Mouse (Mus musculus) stomach, embryonic 14.5 days (tissue): ENCODE measurements around the gene Fktn. TPM values are rescaled to one million over a fixed set of nuclear protein-coding genes. Genes with fewer than 3 reads are reported as not detected.
"Not testable (repeated sequence)": the region's sequence is repeated elsewhere in the genome, so short reads cannot be mapped to it uniquely, and the experiment has no call there.

Source experiments
- ATAC-seq: fragments of 200-750 bp; cut with Nextera tagmentation; 2 replicates; pipeline ENCODE4 v1.8.0; 2017; ENCODE audit warnings: low read depth, moderate TSS enrichment; ENCODE audit not compliant: insufficient number of reproducible peaks, insufficient read depth, low FRiP score
- H3K27ac ChIP-seq: fragments of 300-500 bp; sonication (generic); 2 replicates; pipeline ENCODE4 v1.5.1; 2014; ENCODE audit warnings: mild to moderate bottlenecking, low read length, moderate library complexity, mixed read lengths
- H3K27me3 ChIP-seq: fragments of 300-500 bp; sonication (generic); 2 replicates; pipeline ENCODE4 v1.6.1; 2014; ENCODE audit warnings: low read length, control low read depth, mixed read lengths; ENCODE audit not compliant: control insufficient read depth, insufficient read depth
- H3K36me3 ChIP-seq: fragments of 300-500 bp; sonication (generic); 2 replicates; pipeline ENCODE4 v1.6.1; 2014; ENCODE audit warnings: mild to moderate bottlenecking, control low read depth, low read length, moderate library complexity, mixed read lengths; ENCODE audit not compliant: control insufficient read depth, insufficient read depth
- H3K4me1 ChIP-seq: fragments of 300-500 bp; sonication (generic); 2 replicates; pipeline ENCODE4 v1.6.1; 2014; ENCODE audit warnings: low read length, control low read depth, mixed read lengths; ENCODE audit not compliant: control insufficient read depth, insufficient read depth
- H3K4me2 ChIP-seq: fragments of 300-500 bp; sonication (generic); replicated peaks from 2 replicates; pipeline ENCODE4 v1.6.1; 2014; ENCODE audit warnings: low read depth, low read length, control low read depth
- H3K4me3 ChIP-seq: fragments of 300-500 bp; sonication (generic); 2 replicates; pipeline ENCODE4 v1.5.1; 2014; ENCODE audit warnings: low read depth, low read length, control low read depth
- H3K9ac ChIP-seq: fragments of 300-500 bp; sonication (generic); replicated peaks from 2 replicates; pipeline ENCODE4 v1.6.1; 2014; ENCODE audit warnings: low read depth, mild to moderate bottlenecking, control low read depth, low read length, moderate library complexity, mixed read lengths
- H3K9me3 ChIP-seq: fragments of 300-500 bp; sonication (generic); 2 replicates; pipeline ENCODE4 v1.6.1; 2016; ENCODE audit warnings: low read depth, low read length, control low read depth; ENCODE audit not compliant: control insufficient read depth
- WGBS: fragments of 180-500 bp; shearing (Covaris S2); extraction: QIAGEN DNeasy Blood & Tissue Kit; methylation state at CpG from one replicate; pipeline ENCODE4 v1.1.7; 2014; 5-methylcytosine and 5-hydroxymethylcytosine counted together
- polyA plus RNA-seq: library from polyadenylated mRNA; unstranded; fragments of >200 nt; fragmentation: Nextera tagmentation; extraction: Ambion mirVana; gene quantifications from 2 replicates; pipeline ENCODE4 v1.2.1, GENCODE M21; 2014

Gene Fktn
- 18.0 and 19.7 TPM in 2 replicates for polyA plus RNA-seq

DNA sequence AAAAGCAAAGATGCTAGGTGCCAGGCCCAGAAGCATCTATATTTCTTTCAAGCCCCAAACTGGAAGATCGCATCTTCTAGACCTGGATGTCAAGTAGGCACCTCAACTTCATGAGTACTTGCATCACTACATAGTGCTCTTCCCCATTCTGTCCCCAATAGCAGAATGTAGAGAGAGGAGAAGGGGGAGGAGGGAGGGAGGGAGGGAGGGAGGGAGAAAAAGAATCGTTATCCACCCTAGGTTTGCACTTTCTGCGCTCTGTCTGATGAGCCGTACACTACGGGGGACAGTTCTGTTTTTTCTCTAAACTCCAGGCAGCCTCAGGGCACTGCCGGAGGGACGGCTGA is at the start of gene Fktn:
Fktn (plus strand) TSS at position 295 of the 347 bp plus-strand sequence.
- Histone ChIP-seq H3K4me2 (peak within 1 kb of the TSS; percentile 87), H3K9me3 (no peaks in the 10 kb centered on the region), H3K27me3 (no peaks in the 10 kb centered on the region), H3K4me1 (no peaks in the 10 kb centered on the region), H3K36me3 (no peaks in the 10 kb centered on the region), H3K9ac (peak within 1 kb of the TSS; percentile 80), H3K4me3 (peak within 1 kb of the TSS; percentile 84), H3K27ac (peak within 1 kb of the TSS; percentile 52; the same call in 1 of the 2 replicates)
- no peak; the same call in 1 of the 2 replicates for ATAC-seq
- WGBS: 14% methylated on average over 7 of the region's 7 CpGs

DNA sequence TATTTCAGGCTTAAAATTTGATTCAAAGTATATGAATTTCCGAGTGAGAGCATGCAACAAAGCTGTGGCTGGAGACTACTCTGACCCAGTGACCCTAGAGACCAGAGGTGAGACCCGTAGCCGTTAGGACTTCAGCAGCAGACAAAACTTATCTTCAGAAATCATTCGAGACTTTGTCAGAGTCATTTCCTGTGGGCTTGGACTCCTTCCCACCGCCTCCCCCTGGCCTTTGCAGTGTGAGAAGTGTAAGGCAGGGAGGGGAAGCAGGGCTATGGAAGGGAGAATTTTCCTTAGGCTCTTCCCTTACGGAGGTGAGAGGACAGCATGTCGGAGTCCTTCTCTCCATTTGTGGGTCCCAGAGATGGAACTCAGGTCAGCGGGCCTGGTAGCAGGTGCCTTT is 31.7 kb upstream of the Fktn start:
- ATAC-seq: no peak
- H3K4me1 ChIP-seq: no peaks in the 10 kb centered on the region
- H3K9me3 ChIP-seq: no peaks in the 10 kb centered on the region
- H3K9ac ChIP-seq: no peak overlapping the region
- no peak overlapping the region for H3K27ac ChIP-seq
- H3K4me2 ChIP-seq: no peak overlapping the region
- 76% methylated on average over 8 of the region's 8 CpGs for WGBS
- no peak overlapping the region for H3K4me3 ChIP-seq
- peaks cover 3% of the 10 kb centered on the region; the same call in 1 of the 2 replicates for H3K36me3 ChIP-seq
- no peaks in the 10 kb centered on the region for H3K27me3 ChIP-seq

- Histone ChIP-seq H3K9me3 (no peaks in the 10 kb centered on the region), H3K27ac (no peak overlapping the region), H3K4me2 (no peak overlapping the region), H3K4me1 (no peaks in the 10 kb centered on the region), H3K27me3 (no peaks in the 10 kb centered on the region), H3K36me3 (no peaks in the 10 kb centered on the region), H3K9ac (no peak overlapping the region), H3K4me3 (no peak overlapping the region)
- 74% methylated on average over 4 of the region's 4 CpGs for WGBS
- no peak for ATAC-seq
Measured at GRCm38 (mm10) chr4:53688965-53689364, 24.8 kb upstream of the Fktn start.

GRCm38 (mm10) chr4:53691418-53691817 is 22.4 kb upstream of the Fktn start:
- no peak overlapping the region for H3K9ac ChIP-seq
- H3K27me3 ChIP-seq: no peaks in the 10 kb centered on the region
- no peaks in the 10 kb centered on the region for H3K4me1 ChIP-seq
- no peak overlapping the region for H3K4me2 ChIP-seq
- H3K27ac ChIP-seq: no peak overlapping the region
- H3K9me3 ChIP-seq: no peaks in the 10 kb centered on the region
- 92% methylated on average over 1 of the region's 1 CpGs for WGBS
- no peak overlapping the region for H3K4me3 ChIP-seq
- no peaks in the 10 kb centered on the region for H3K36me3 ChIP-seq
- no peak for ATAC-seq

GRCm38 (mm10) chr4:53709166-53709565 is 4.6 kb upstream of the Fktn start:
- not testable (repeated sequence) for H3K4me1 ChIP-seq, H3K4me3 ChIP-seq, H3K27me3 ChIP-seq, H3K4me2 ChIP-seq, H3K9me3 ChIP-seq, ATAC-seq, H3K36me3 ChIP-seq, H3K9ac ChIP-seq, H3K27ac ChIP-seq

- Histone ChIP-seq H3K27me3 (no peaks in the 10 kb centered on the region), H3K4me3 (no peak overlapping the region), H3K4me2 (no peak overlapping the region), H3K9ac (no peak overlapping the region), H3K4me1 (no peaks in the 10 kb centered on the region), H3K36me3 (no peaks in the 10 kb centered on the region), H3K27ac (no peak overlapping the region), H3K9me3 (no peaks in the 10 kb centered on the region)
- 70% methylated on average over 2 of the region's 2 CpGs for WGBS
- no peak for ATAC-seq
Measured at GRCm38 (mm10) chr4:53710021-53710420, 3.8 kb upstream of the Fktn start.

- no peaks in the 10 kb centered on the region for H3K36me3 ChIP-seq
- H3K9me3 ChIP-seq: no peaks in the 10 kb centered on the region
- H3K4me1 ChIP-seq: no peaks in the 10 kb centered on the region
- no peak overlapping the region for H3K4me3 ChIP-seq
- no peak overlapping the region for H3K27ac ChIP-seq
- H3K4me2 ChIP-seq: no peak overlapping the region
- 83% methylated on average over 6 of the region's 6 CpGs for whole genome bisulfite sequencing
- no peak for ATAC-seq
- no peak overlapping the region for H3K9ac ChIP-seq
- no peaks in the 10 kb centered on the region for H3K27me3 ChIP-seq
Measured at GRCm38 (mm10) chr4:53710555-53711328, 3.1 kb upstream of the Fktn start.

- ATAC-seq: peak; percentile 90
- Histone ChIP-seq H3K27ac (peak overlapping the region; percentile 52; the same call in 1 of the 2 replicates), H3K9ac (peak overlapping the region; percentile 80), H3K4me3 (peak overlapping the region; percentile 84), H3K27me3 (no peaks in the 10 kb centered on the region), H3K9me3 (no peaks in the 10 kb centered on the region), H3K4me2 (peak overlapping the region; percentile 87), H3K4me1 (no peaks in the 10 kb centered on the region), H3K36me3 (no peaks in the 10 kb centered on the region)
- WGBS: 11% methylated on average over 57 of the region's 58 CpGs
Measured at GRCm38 (mm10) chr4:53714051-53714814, 435 bp downstream of the Fktn start.
